Mouse (Mus musculus) megakaryocyte, embryonic 14.5 days (primary cell): Measurements from ENCODE around the gene Dars.

Experiments used
- FLI1 ChIP-seq: IDR thresholded peaks from 2 replicates; pipeline ENCODE4 v1.6.1; 2012; ENCODE audit warnings: low read length, inconsistent platforms, mixed read lengths
- GATA1 ChIP-seq: IDR thresholded peaks from 3 replicates; pipeline ENCODE4 v1.6.1; 2012; ENCODE audit warnings: mixed read lengths, low read length, inconsistent platforms, borderline replicate concordance

GRCm38 (mm10) chr1:128440386-128441128 lies 23.4 kb upstream of the Dars start:
- TF ChIP-seq GATA1 (no peak), FLI1 (no peak)
